Comparison of ENCODE assay signal across 15 mouse cellular contexts in genomic region chr12:73304636-73305035, GRCm38 (mm10). TPM values are rescaled to one million over a fixed set of nuclear protein-coding genes. Genes with fewer than 3 reads are reported as not detected.
A peak's percentile ranks its signal among the peaks of the same experiment; 100 is the strongest.
DNase-seq lines count a peak whose midpoint lies in the region; ATAC-seq and TF ChIP-seq lines count a peak whose summit lies in the region.
"Had no signal": no experiment of that assay in that cellular context is flagged by ENCODE, and none has a peak within 500 bp of the region (broad histone marks: within the 10 kb centered on the region; RNA-seq: fewer than 3 reads in every experiment).

No protein-coding gene starts in this region.

- H3K27me3 ChIP-seq in liver, adult 2 months (ENCODE audit: control insufficient read depth, insufficient read depth, low read length): no peaks in the 10 kb centered on the region
- no peaks in the 10 kb centered on the region for H3K27me3 ChIP-seq in liver, embryonic 11.5 days (replicated peaks; ENCODE audit: control insufficient read depth, insufficient read depth, low read length)
- H3K27me3 ChIP-seq: neural tube, embryonic 12.5 days had no signal

- TF ChIP-seq CTCF in liver, adult 2 months (IDR thresholded peaks at IDR 0.05; ENCODE audit: low read depth, low read length): no peak

- no peak overlapping the region for H3K4me3 ChIP-seq in liver, adult 2 months (ENCODE audit: insufficient read depth, low read depth, low read length)
- no peak overlapping the region for H3K4me3 ChIP-seq in liver, embryonic 11.5 days (ENCODE audit: low read depth, low read length)
- H3K4me3 ChIP-seq: layer of hippocampus, adult 2 months; neural tube, embryonic 12.5 days had no signal

- no peaks in the 10 kb centered on the region for H3K9me3 ChIP-seq in liver, embryonic 11.5 days (ENCODE audit: control insufficient read depth, low read length)
- H3K9me3 ChIP-seq: neural tube, embryonic 12.5 days had no signal

- no peak for ATAC-seq in liver, embryonic 11.5 days (replicated peaks; ENCODE audit: low FRiP score)
- ATAC-seq in megakaryocyte progenitor cell, adult 5-6 weeks (replicated peaks; ENCODE audit: poor library complexity): peak; percentile 76

- WGBS in liver, adult 2 months: 26% methylated on average over 4 of the region's 4 CpGs
- WGBS in liver, embryonic 11.5 days: 84% methylated on average over 4 of the region's 4 CpGs

- TF ChIP-seq POLR2A in liver, adult 2 months (IDR thresholded peaks at IDR 0.05; ENCODE audit: extremely low read depth, insufficient read depth, low read length): no peak

- H3K27ac ChIP-seq in liver, adult 2 months (replicated peaks; ENCODE audit: insufficient read depth, low read depth, low read length): no peak overlapping the region
- H3K27ac ChIP-seq in liver, embryonic 11.5 days (ENCODE audit: low read depth, low read length): no peak overlapping the region
- H3K27ac ChIP-seq: layer of hippocampus, adult 2 months; neural tube, embryonic 12.5 days; stomach, postnatal 0 days had no signal

- H3K79me2 ChIP-seq in liver, adult 2 months (ENCODE audit: control insufficient read depth, insufficient read depth, low read length): no peaks in the 10 kb centered on the region

- DNase-seq in liver, adult 2 months (ENCODE audit: extremely low read depth, low read depth, low spot score): peak; percentile 59
- DNase-seq in liver, embryonic 11.5 days (ENCODE audit: low spot score): no peak
- peak; percentile 9 to 36 for DNase-seq in adrenal gland, postnatal 36 days
- peak; percentile 29 to 56 for DNase-seq in kidney, adult 8-10 months
- no peak for DNase-seq in thymus, postnatal 0 days (ENCODE audit: low spot score)
- DNase-seq in embryo, embryonic 10.5 days (ENCODE audit: low spot score): no peak
- DNase-seq: cerebellum, adult 9-10 months; heart, postnatal 4 days; liver; midbrain, embryonic 14.5 days; thymus, postnatal 36 days had no signal

- no peak overlapping the region for H3K9ac ChIP-seq in liver, adult 2 months (ENCODE audit: low read depth, low read length)
- no peak overlapping the region for H3K9ac ChIP-seq in liver, embryonic 11.5 days (ENCODE audit: low read depth, low read length)
- H3K9ac ChIP-seq: neural tube, embryonic 12.5 days had no signal

- H3K4me2 ChIP-seq in liver, embryonic 11.5 days: no peak overlapping the region
- H3K4me2 ChIP-seq: neural tube, embryonic 12.5 days had no signal

- H3K4me1 ChIP-seq in liver, adult 2 months (ENCODE audit: control insufficient read depth, insufficient read depth, low read length): no peaks in the 10 kb centered on the region; the same call in 1 of the 2 replicates
- H3K4me1 ChIP-seq in liver, embryonic 11.5 days (replicated peaks; ENCODE audit: control insufficient read depth, insufficient read depth, low read length): no peaks in the 10 kb centered on the region
- H3K4me1 ChIP-seq: neural tube, embryonic 12.5 days had no signal

- peaks cover 3% of the 10 kb centered on the region; the same call in 1 of the 2 replicates for H3K36me3 ChIP-seq in liver, adult 2 months (ENCODE audit: control insufficient read depth, insufficient read depth, low read length)
- H3K36me3 ChIP-seq in liver, embryonic 11.5 days (ENCODE audit: control insufficient read depth, insufficient read depth, low read length): no peaks in the 10 kb centered on the region

RNA-seq across cellular contexts. Expression of gene Slc38a6, which starts 18.1 kb away (rescaled TPM):
- total RNA-seq in liver, adult 2 months (2014; rRNA removed): 8.1 and 11.2 TPM in 2 replicates
- polyA plus RNA-seq in liver, adult 2 months (2012; rRNA removed): 4.5 and 8.6 TPM in 2 replicates
- 5.5 and 6.4 TPM in 2 replicates for polyA plus RNA-seq in liver, embryonic 11.5 days (2014; fragmentation: Nextera tagmentation; extraction: Ambion mirVana)
- 1 to 10 TPM; 4.7 to 6.2 TPM for total RNA-seq in adrenal gland, postnatal 36 days (2021)
- total RNA-seq in megakaryocyte progenitor cell, adult 5-6 weeks (2015): 5.0 and 9.0 TPM in 2 replicates
- 3.8 and 5.0 TPM in 2 replicates for total RNA-seq in megakaryocyte progenitor cell, adult 5-6 weeks (2017)
- polyA plus RNA-seq in thymus, postnatal 0 days (2015; fragmentation: Nextera tagmentation; extraction: Ambion mirVana): 5.7 and 9.3 TPM in 2 replicates

RNA-seq across cellular contexts. Expression of gene Trmt5, which starts 18.1 kb away (rescaled TPM):
- 6.0 and 8.4 TPM in 2 replicates for total RNA-seq in liver, adult 2 months (2014; rRNA removed)
- 2.5 and 3.1 TPM in 2 replicates for polyA plus RNA-seq in liver, adult 2 months (2012; rRNA removed)
- polyA plus RNA-seq in liver, embryonic 11.5 days (2014; fragmentation: Nextera tagmentation; extraction: Ambion mirVana): 21.6 and 23.8 TPM in 2 replicates
- 10 to 100 TPM; 11.3 to 11.6 TPM for total RNA-seq in adrenal gland, postnatal 36 days (2021)
- total RNA-seq in megakaryocyte progenitor cell, adult 5-6 weeks (2015): 46.3 and 59.6 TPM in 2 replicates
- 37.6 and 43.7 TPM in 2 replicates for total RNA-seq in megakaryocyte progenitor cell, adult 5-6 weeks (2017)
- polyA plus RNA-seq in thymus, postnatal 0 days (2015; fragmentation: Nextera tagmentation; extraction: Ambion mirVana): 19.5 and 20.9 TPM in 2 replicates

Comparison
In these comparisons a context has a peak if more than half of its experiments do, and no peak if none do; other contexts are left out.
1. DNase-seq: peak in liver, adult 2 months (single experiment), adrenal gland, postnatal 36 days (2 of 2) and kidney, adult 8-10 months (2 of 2); none in liver, embryonic 11.5 days (single experiment), thymus, postnatal 0 days (single experiment) and embryo, embryonic 10.5 days (single experiment).